Mouse (Mus musculus) heart, postnatal 0 days (tissue): ENCODE results near the gene Sdk2.

Source experiments
- CTCF ChIP-seq: IDR thresholded peaks from 2 replicates; pipeline ENCODE4 v1.5.1; 2016; ENCODE audit warnings: antibody characterized with exemption, control low read depth, low read depth
- EP300 ChIP-seq: IDR thresholded peaks from 2 replicates; pipeline ENCODE4 v1.6.1; 2016; ENCODE audit warnings: antibody characterized with exemption, low read depth

DNA sequence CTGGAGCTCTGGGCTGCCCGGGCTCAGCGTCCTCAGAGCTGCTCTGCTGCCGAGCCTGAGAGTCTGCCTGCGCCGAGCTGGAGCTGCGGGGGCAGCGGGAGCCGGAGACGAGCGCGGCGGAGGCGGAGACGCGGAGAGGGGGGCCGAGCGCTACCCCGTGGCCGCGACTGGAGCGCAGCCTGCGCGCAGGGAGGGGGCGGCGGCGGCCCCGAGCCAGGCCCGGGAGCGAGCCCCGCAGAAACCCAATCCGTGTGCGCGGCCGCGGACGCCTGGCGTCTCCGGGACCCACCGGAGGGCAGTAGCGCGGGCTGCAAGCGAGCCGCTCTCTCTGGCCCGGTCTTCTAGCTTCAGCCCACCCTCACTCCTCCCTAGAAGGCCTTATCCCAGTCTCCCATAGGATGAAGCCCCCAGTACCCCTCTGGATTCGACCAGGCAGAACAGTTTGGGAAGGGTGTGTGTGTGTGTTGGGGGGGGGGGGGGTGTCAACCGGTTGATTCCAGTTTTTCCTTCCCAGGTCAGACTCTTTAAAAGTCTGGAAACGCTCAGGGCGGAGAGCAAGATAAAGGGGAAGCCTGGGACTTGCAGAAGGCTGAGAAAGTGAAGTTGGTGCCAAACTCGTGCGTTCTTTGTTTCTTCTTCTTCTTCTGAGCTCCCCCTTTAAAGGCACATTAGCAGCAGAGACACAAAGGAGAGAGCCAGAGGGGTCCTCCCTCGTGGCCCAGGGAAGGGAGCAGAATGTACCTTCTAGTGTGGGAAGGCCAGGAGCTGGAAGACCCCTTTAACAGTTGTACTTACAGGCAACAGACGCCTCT lies at the start of gene Sdk2:
- TF ChIP-seq CTCF (no peak), EP300 (no peak)
